Mouse (Mus musculus) cerebellum, postnatal 14 days (tissue): ENCODE data around the gene Gm3072.
"Not testable (repeated sequence)": the region's sequence is repeated elsewhere in the genome, so short reads cannot be mapped to it uniquely, and the experiment has no call there.

Experiments used
- DNase-seq, 2 experiments: peaks; one replicate each; pipeline ENCODE4 v3.0.0; 2021; ENCODE audit warnings: mixed read lengths in 2 of 2

The Gm3072 gene

DNA sequence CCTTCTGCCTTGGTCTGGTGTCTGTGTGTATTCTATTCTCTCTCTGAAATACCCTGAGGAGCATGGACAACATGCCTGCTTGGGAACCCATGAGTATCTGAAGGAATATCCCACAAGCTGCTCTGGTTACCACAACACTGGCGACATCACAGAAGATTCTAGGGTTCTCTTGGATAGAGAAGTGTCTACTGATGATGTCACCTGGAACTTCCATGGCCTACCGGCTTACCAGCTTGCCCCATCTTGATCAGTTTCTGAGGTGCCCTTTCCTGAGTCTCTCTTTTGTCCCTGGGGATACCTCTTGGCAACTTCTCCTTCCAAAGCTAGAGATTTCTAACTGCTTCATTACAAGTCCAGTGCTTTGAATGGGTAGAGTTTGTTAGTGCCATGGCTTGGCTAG, at the start of gene Gm3072:
TSS of gene Gm3072 (minus strand) at position 101 of the 400 bp plus-strand sequence.
- not testable (repeated sequence) for DNase-seq

DNA sequence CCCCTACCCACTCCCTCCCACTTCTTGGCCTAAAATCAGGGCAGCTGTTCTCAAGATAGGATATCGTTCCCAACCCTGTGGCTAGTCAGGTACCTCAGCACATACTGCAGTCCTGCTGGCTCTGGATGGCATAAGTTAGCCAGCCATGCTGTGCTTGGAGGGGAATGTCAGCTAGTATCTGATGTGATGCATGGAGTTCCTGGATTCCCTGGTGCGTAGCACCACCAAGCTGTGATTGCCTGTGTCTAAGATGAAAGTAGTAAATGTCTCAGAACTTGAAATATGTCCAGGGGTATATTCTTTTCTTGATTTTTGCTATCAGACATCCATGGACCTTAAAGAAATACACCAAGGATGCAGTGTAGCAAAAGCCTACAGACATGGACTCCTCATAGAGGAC, 23.8 kb upstream of the Gm3072 start:
- not testable (repeated sequence) for DNase-seq

DNA sequence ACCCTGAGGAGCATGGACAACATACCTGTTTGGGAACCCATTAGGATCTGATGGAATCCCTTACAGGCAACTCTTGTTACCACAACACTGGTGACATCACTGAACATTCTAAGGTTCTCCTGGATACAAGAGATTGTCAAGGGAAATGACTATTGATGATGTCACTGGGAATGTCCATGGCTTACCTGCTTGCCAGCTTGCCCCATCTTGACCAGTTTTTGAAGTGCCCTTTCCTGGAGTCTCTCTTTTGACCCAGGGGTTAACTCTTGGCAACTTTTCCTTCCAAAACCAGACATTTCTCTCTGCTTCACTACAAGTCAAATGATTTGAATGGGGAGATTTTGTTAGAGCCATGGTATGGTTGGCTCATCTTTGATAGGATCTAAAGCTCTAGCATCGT, 22.0 kb upstream of the Gm3072 start, which contains the start of gene Gm3676:
TSS of gene Gm3676 (minus strand) at position 101 of the 400 bp plus-strand sequence.
- not testable (repeated sequence) for DNase-seq

DNA sequence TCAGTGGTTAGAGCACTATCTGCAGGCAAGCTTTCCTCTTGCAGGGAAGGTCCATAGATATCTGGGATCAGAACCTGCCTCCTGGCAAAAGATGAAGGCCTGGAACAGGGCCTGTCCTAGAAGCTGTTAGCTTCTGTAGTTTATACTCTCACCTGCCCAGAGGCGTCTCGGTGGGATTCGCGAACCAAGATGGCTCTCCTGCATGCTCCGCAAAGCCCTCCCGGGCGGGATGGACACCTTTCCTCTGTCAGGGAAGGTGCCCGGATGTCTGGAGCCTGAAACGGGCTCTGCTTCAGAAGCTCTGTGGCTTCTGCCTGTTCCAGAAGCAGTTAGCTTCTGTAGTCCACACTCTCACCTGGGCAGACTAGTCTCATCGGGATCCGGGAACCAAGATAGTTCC, 5.7 kb upstream of the Gm3072 start:
- not testable (repeated sequence) for DNase-seq

DNA sequence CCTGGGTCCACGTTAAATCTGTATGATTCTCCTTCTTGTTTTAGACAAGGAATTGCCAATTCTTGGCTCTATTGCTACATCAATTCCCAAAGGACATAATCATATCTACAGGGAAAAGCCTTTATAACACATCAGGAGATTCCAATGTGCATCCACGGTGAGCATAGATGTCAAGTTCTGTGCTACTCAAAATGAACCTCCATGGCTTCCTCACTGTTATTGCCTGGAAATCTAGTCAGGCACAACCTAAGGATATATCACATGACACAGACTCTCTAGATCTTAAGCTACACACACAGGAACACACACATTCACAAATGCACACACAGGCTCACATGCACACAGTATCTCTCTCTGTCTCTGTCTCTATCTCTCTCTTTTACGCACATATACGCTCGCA, 1.9 kb downstream of the Gm3072 start:
- DNase-seq, result not testable (repeated sequence)

DNA sequence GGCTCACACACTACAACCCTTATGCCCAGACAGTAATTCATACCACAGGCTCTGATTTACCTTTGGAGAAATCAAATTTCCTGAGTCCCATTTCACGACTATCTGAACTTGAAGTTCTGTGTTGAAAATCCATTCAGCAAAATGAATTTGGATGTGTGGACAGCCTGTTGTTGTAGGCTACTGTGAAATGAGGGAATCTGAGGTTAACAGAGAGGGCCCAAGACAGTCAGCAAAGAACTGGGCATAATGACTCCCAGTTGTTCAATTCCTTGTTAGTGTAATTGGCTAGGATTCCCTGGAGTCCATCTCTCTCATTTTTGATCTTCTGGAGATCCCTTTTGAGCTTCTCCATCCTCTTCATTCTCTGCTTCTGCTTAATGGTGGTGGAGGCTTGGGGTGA, 13.7 kb downstream of the Gm3072 start:
- DNase-seq, result not testable (repeated sequence)

DNA sequence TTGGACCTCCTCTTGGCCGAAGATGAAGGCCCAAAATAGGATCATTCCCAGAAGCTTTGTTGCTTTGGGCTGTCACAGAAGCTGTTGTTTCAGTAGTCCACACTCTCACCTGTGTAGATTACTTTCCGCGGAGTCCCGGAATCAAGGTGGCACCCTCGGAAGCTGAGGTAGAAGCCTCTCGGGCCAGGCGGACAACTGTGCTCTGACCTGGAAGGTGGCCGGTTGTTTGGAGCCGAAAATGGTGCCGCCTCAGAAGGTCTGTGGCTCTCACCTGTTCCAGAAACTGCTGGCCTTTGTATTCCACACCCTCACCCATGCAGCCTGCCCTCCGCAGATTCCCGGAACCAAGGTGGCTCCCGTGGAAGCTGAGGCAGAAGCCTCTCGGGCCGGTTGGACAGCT, 23.5 kb downstream of the Gm3072 start:
- DNase-seq, result not testable (repeated sequence)

DNA sequence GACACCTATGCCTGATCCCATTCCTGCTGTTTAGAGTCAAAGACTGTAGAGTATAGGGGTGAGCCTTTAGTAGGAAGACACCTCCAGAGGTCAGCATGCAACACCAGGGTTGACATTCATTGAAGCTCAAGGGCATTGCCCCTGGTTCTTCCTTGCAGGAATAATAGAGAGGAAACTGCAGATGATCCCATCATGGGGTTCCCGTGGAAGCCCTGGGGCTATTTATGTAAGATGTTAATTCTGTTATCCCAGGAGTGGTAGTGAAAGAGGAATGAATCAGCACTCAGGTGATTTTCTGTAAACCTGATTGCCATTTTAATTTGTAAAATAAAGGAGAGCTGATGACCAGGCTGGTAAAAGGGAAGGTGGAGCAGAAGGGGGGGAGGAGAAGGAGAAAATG, 38.1 kb downstream of the Gm3072 start:
- DNase-seq, result not testable (repeated sequence)

DNA sequence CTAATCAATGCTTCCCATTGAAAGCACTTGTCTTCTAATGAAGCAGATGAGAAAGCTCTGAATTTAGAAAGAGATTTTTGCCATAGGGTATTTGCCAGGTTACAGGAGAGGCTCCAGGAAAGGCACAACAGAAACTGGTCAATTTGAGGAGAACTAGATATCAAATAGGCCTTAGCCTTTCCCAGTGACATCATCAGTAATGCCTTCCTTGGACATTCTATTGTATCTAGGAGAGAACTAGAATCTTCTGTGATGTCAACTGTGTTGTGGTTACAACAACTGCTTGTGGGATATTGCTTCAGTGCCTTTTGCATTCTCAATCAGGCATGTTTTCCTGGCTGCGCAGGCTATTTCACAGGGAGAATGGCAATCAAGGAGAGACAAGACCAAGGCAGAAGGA, 51.5 kb downstream of the Gm3072 start, which contains the start of gene 1700049E17Rik2:
TSS of gene 1700049E17Rik2 (plus strand) at position 301 of the 400 bp plus-strand sequence.
- not testable (repeated sequence) for DNase-seq
